Mouse (Mus musculus) WW6 (cell line): Measurements from ENCODE around the gene Ssrp1.

Experiments
- DNase-seq: peaks from one replicate; pipeline ENCODE4 v3.0.0-alpha.2; 2013; ENCODE audit warnings: low read depth, low spot score

Ssrp1 gene

GRCm38 (mm10) chr2:85037047-85038026, at the start of gene Ssrp1, which contains the start of gene P2rx3:
Gene Ssrp1 (plus strand): TSS chr2:85037234.
Gene P2rx3 (minus strand): TSS chr2:85037462.
- DNase-seq, result peak; percentile 83

DNA sequence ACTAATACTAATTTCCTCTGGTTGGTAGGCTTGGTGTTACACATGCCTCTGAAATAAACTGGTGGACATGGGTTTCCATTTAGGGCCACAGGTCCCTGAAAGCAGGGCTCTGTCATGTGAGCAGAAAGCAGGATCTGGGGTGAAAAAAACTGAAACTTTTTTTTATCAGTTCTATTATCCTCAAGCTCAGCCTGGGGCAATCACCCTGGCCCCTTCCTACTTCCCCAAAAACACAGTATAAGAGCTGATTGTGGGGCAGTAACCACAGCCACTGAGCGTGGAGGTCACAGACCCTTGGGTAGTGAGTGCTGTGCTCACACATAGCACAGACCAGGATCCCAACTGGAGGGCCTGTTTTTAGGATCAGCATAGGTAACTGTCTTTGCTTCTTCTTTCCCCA, 49.1 kb upstream of the Ssrp1 start, which contains the start of gene Prg3:
Gene Prg3 (plus strand): TSS at position 286 of the 400 bp plus-strand sequence.
- DNase-seq, result no peak

- no peak for DNase-seq
These were observed 40.7 kb upstream of the Ssrp1 start for GRCm38 (mm10) chr2:84996376-84996775.

DNA sequence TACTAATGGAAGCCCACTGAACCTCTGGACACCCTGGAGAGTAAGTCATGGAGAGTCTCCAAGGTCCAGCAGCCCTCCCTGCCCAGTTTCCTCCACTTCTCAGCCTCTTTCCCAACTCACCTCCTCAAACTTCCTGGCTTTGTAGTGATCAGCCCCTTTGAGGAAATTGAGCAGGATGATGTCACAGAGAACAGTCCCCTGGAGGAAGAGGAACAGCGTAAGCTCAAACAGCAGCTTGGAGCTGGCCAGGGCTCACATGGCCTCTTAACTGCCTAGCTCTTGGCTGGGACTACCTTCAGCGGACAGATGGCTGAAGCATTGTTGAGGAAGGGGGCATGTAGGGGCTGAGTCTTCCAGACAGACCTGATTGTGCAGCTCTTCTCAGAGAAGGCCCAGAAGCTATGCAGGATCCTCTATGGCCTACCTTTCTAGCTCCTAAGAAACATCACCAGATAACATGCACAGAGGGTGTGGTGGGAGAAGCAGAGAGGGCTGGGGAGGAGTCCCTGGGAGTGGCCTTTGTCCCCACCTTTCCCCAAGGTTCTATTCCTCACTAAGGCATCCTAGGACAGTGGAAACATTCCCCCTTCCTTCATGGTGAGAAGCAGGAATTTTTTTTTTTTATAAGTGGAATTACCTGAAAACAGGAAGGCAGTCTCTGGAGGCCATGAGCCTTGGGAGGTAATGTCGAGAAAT, 37.4 kb upstream of the Ssrp1 start:
- no peak for DNase-seq

GRCm38 (mm10) chr2:85001497-85001896, 35.5 kb upstream of the Ssrp1 start:
- DNase-seq, result no peak

- no peak for DNase-seq
These were observed 34.5 kb upstream of the Ssrp1 start for GRCm38 (mm10) chr2:85002575-85002974.

GRCm38 (mm10) chr2:85004341-85004740, 32.7 kb upstream of the Ssrp1 start:
- no peak for DNase-seq

DNA sequence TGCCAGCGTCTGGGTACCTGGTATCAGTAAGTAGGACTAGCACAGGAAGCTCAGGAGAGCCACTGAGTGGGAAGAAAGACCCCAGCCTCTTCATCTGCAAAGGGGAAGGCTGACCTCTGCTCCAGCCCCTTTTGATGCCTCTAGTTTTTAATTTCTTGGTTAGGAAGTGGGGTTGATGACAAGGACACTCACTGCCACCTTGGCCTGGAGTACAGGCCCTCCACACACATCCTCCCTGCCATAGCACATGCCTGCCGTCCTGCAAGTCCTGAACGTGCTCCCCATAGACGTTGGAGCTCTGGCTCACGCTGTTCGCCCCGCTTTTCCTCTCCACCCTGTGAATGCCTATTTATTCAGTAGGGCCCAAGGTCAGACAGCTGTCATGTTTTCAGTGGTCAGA, 30.4 kb upstream of the Ssrp1 start:
- DNase-seq, result no peak

GRCm38 (mm10) chr2:85007729-85008128, 29.3 kb upstream of the Ssrp1 start:
- DNase-seq, result no peak

DNA sequence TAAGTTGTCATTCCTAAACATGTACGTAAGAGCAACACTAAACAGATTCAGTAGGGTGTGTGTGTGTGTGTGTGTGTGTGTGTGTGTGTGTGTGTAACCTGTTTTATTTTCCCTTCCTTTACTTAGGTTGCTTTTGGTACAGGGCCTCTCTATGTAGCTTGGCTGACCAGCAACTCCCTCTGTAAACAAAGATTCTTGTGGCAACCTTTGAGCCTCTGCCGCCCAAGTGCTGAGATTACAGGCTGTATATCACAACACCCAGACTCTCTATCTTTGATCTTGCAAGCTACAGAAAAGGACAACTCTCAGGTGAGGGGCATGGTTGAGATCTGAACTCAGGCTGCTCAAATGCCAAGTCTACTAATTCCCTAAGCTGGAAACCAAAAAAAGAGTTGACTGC, 27.8 kb upstream of the Ssrp1 start:
- no peak for DNase-seq

DNA sequence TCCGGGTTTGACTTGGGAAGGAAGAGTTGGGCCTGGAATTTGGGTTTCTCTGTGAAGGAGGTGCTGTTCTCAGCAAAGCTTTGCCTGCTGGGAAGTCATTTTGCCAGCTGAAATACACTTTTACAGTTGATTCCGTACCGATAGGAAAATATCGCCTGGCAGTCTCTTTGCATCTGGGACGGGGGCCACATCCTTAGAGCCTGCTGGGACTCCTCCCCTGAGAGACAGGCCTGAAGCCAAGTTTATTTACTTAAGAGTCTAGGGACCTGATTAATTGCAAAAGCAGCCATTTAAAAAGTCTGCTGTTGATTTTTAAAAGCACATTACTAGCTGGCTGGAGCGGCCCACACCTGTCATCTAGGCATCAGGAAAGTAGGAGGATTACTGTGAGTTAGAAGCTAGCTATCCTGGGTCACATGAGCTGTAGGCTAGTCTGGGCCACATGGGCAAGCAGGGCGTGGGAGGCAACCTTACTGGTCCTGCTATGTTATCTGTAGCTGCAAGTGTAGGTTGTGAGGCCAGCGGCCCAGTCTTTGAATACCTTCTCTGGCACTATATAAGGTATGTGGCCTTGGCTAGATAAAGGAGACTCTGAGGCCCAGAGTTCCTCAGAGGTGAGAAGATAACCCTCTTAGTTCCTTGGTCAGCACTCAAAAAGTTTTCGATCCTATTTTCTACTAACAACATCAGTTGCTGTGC, 25.0 kb upstream of the Ssrp1 start:
- no peak for DNase-seq

GRCm38 (mm10) chr2:85012679-85013078, 24.4 kb upstream of the Ssrp1 start:
- DNase-seq, result no peak

- no peak for DNase-seq
These were observed 23.0 kb upstream of the Ssrp1 start for GRCm38 (mm10) chr2:85013826-85014587.

DNA sequence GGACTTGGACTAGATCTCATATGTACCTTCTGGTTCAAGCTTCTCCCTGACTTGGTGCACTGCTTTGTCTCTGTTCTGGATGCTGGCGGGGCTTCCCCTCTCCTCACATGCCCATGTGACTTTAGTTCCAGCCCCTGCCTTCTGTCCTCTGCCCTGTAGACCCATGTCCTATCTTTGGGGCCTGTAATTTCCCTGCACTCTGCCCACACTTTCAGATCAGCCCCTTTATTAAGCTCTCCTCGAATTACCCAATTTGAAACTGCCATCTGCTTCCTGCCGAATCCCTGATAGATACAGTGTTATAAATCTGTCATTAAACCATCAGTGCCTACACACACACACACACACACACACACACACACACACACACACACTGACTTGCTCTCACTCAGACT, 22.4 kb upstream of the Ssrp1 start:
- no peak for DNase-seq

DNA sequence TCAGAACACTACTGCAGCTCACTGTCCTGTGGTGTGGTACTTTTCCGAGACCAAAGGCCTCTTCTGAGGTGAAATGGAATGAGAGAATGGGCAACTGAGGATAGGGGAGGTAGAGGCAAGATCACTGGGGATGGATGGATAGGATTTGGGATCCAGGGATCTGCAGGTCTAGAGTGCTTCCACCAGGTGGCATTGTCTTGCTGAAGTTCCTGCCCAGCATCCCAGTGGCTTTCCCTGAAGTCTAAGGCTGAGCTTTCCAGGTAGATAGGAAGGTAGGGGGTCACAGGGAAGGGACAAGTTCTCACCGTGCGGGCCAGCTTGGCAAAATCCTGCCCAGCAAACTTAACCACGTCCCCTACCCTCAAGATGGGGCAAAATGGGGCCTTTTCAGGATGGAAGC, 15.0 kb upstream of the Ssrp1 start:
- peak; percentile 28 for DNase-seq

GRCm38 (mm10) chr2:85026178-85026577, 10.9 kb upstream of the Ssrp1 start:
- no peak for DNase-seq

- DNase-seq, result no peak
These were observed 9.8 kb upstream of the Ssrp1 start for GRCm38 (mm10) chr2:85027281-85027680.

DNA sequence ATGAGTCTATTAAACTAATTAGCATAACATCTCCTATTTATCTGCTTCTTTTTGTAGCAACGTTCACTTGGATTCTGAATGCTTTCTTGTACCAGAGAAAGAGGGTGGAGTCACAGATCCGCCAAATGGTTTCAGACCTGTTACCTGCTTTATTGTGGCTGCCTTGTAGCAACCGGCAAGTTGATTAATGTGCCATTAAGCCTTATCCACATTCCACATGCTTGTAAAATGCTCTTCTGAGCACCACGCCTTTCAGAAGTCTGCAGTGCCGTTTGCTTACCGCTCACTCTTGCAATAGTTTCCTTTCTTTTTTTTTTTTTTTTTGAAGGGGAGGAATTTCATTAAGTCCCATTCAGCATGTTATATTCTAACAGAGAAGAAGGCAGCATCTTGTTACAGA, 7.1 kb upstream of the Ssrp1 start:
- no peak for DNase-seq

DNA sequence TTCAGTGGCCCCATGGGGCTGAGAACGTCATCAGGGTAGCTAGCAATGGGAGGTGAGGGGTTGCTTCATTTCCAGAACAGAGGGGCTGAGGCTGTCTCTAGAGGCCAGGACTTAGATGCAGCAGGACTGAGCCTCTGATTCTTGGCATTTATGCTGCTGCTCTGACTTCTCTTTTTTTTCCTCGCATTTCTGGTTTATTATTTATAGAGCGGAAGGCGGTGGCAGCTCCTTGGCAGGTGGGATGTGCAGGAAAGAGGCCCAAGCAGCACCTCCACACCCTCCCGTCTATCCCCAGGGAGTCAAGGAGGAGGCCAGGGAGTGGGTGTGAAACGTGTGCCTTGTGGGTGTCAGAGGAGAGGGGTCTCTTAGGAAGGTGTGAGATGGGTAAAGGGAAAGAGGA, 6.0 kb upstream of the Ssrp1 start:
- DNase-seq, result no peak

- DNase-seq, result no peak
These were observed 3.9 kb upstream of the Ssrp1 start for GRCm38 (mm10) chr2:85033121-85033520.

DNA sequence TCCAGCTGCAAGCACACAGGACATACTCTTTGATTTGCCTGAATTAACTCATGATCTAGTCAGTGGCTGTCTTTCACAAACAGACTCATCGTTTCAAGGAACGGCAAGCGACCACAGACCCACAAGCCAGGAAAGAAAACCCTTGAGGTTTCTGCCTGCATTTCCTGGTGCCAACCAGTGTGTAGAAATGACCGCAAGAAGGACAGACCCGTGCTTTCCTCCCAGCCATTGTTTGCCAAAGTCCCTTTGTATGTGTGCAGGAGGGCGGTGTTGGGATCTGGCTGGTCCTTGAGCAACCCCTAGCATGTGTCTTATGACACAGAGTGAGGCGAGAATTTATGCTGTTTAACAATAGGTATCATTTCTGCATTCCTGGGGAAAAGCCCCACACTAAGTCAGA, 2.9 kb upstream of the Ssrp1 start:
- DNase-seq, result no peak
